Mouse (Mus musculus) kidney, embryonic 15.5 days (tissue): ENCODE results near the gene Hdhd5. TPM values are rescaled to one million over a fixed set of nuclear protein-coding genes. Genes with fewer than 3 reads are reported as not detected.
A peak's percentile ranks its signal among the peaks of the same experiment; 100 is the strongest.

Experiments
- ATAC-seq: fragments of 200-750 bp; cut with Nextera tagmentation; replicated peaks from 2 replicates; pipeline ENCODE4 v1.8.0; 2017; ENCODE audit warnings: moderate TSS enrichment; ENCODE audit not compliant: low FRiP score
- H3K27ac ChIP-seq: fragments of 300-500 bp; sonication (generic); 2 replicates; pipeline ENCODE4 v1.5.1; 2015; ENCODE audit warnings: mild to moderate bottlenecking, inconsistent platforms
- H3K27me3 ChIP-seq: fragments of 300-500 bp; sonication (generic); 2 replicates; pipeline ENCODE4 v1.6.1; 2015; ENCODE audit warnings: inconsistent platforms
- H3K36me3 ChIP-seq: fragments of 300-500 bp; sonication (generic); 2 replicates; pipeline ENCODE4 v1.6.1; 2015; ENCODE audit warnings: inconsistent platforms
- H3K4me1 ChIP-seq: fragments of 300-500 bp; sonication (generic); 2 replicates; pipeline ENCODE4 v1.6.1; 2015; ENCODE audit warnings: inconsistent platforms
- H3K4me2 ChIP-seq: fragments of 300-500 bp; sonication (generic); 2 replicates; pipeline ENCODE4 v1.6.1; 2015; ENCODE audit warnings: moderate library complexity, mild to moderate bottlenecking, inconsistent platforms
- H3K4me3 ChIP-seq: fragments of 300-500 bp; sonication (generic); replicated peaks from 2 replicates; pipeline ENCODE4 v1.5.1; 2015; ENCODE audit warnings: mild to moderate bottlenecking, inconsistent platforms
- H3K9ac ChIP-seq: fragments of 300-500 bp; sonication (generic); 2 replicates; pipeline ENCODE4 v1.6.1; 2015; ENCODE audit warnings: mild to moderate bottlenecking, inconsistent platforms
- H3K9me3 ChIP-seq: fragments of 300-500 bp; sonication (generic); replicated peaks from 2 replicates; pipeline ENCODE4 v1.6.1; 2016; ENCODE audit warnings: inconsistent platforms
- WGBS: fragments of 180-500 bp; shearing (Covaris S2); methylation state at CpG from one replicate; pipeline ENCODE4 v1.1.7; 2015; ENCODE audit warnings: mixed read lengths; 5-methylcytosine and 5-hydroxymethylcytosine counted together
- polyA plus RNA-seq: library from polyadenylated mRNA; unstranded; fragments of >200 nt; fragmentation: Nextera tagmentation; extraction: Ambion mirVana; gene quantifications from 2 replicates; pipeline ENCODE4 v1.2.1, GENCODE M21; 2015

Gene Hdhd5
- 19.4 and 19.8 TPM in 2 replicates for polyA plus RNA-seq

- H3K9me3 ChIP-seq = no peaks in the 10 kb centered on the region
- 0 out of 2 replicates have a peak, but pooled peaks cover 3% of the 10 kb centered on the region for H3K27me3 ChIP-seq
- peaks cover 19% of the 10 kb centered on the region for H3K4me1 ChIP-seq
- H3K36me3 ChIP-seq = 0 out of 2 replicates have a peak, but pooled peaks cover 7% of the 10 kb centered on the region
- H3K9ac ChIP-seq = peak within 1 kb of the TSS; percentile 82
- peak; percentile 99 for ATAC-seq
- H3K4me2 ChIP-seq = peak within 1 kb of the TSS; percentile 76
- WGBS = under 1% methylated on average over 75 of the region's 75 CpGs
- peak within 1 kb of the TSS; percentile 59; the same call in 1 of the 2 replicates for H3K27ac ChIP-seq
- peak within 1 kb of the TSS; percentile 91 for H3K4me3 ChIP-seq
These were observed at the start of gene Hdhd5 for GRCm38 (mm10) chr6:120531020-120531965. Gene Hdhd5 (minus strand): TSS chr6:120531319.

- H3K4me3 ChIP-seq = peak overlapping the region; percentile 46
- peaks cover 36% of the 10 kb centered on the region for H3K4me1 ChIP-seq
- H3K4me2 ChIP-seq = peak overlapping the region; percentile 93
- peaks cover 8% of the 10 kb centered on the region for H3K27me3 ChIP-seq
- 0% methylated on average over 1 of the region's 1 CpGs for WGBS
- ATAC-seq = no peak
- no peaks in the 10 kb centered on the region for H3K36me3 ChIP-seq
- no peak overlapping the region for H3K9ac ChIP-seq
- H3K27ac ChIP-seq = no peak overlapping the region
- no peaks in the 10 kb centered on the region for H3K9me3 ChIP-seq
These were observed 49.5 kb upstream of the Hdhd5 start for GRCm38 (mm10) chr6:120580713-120581015.

GRCm38 (mm10) chr6:120579831-120580712 is 49.0 kb upstream of the Hdhd5 start:
- under 1% methylated on average over 20 of the region's 23 CpGs for WGBS
- Histone ChIP-seq H3K9me3 (no peaks in the 10 kb centered on the region), H3K36me3 (no peaks in the 10 kb centered on the region), H3K27ac (peak overlapping the region; percentile 11; the same call in 1 of the 2 replicates), H3K27me3 (peaks cover 8% of the 10 kb centered on the region), H3K4me1 (peaks cover 30% of the 10 kb centered on the region), H3K9ac (peak overlapping the region; percentile 31; the same call in 1 of the 2 replicates), H3K4me2 (peak overlapping the region; percentile 93), H3K4me3 (peak overlapping the region; percentile 46)
- peak; percentile 90 for ATAC-seq

- Histone ChIP-seq H3K9ac (peak overlapping the region; percentile 31; the same call in 1 of the 2 replicates), H3K27me3 (peaks cover 8% of the 10 kb centered on the region), H3K4me2 (peak overlapping the region; percentile 93), H3K4me1 (peaks cover 30% of the 10 kb centered on the region), H3K9me3 (no peaks in the 10 kb centered on the region), H3K4me3 (peak overlapping the region; percentile 46), H3K36me3 (no peaks in the 10 kb centered on the region), H3K27ac (peak overlapping the region; percentile 60)
- ATAC-seq = peak; percentile 67
- 4% methylated on average over 21 of the region's 21 CpGs for WGBS
These were observed 48.2 kb upstream of the Hdhd5 start for GRCm38 (mm10) chr6:120579110-120579830.

GRCm38 (mm10) chr6:120578471-120578870 is 47.4 kb upstream of the Hdhd5 start:
- H3K4me1 ChIP-seq = peaks cover 30% of the 10 kb centered on the region
- WGBS = 66% methylated on average over 5 of the region's 5 CpGs
- ATAC-seq = no peak
- no peaks in the 10 kb centered on the region for H3K9me3 ChIP-seq
- H3K36me3 ChIP-seq = no peaks in the 10 kb centered on the region
- H3K27ac ChIP-seq = no peak overlapping the region
- H3K9ac ChIP-seq = no peak overlapping the region
- H3K4me2 ChIP-seq = no peak overlapping the region
- H3K27me3 ChIP-seq = peaks cover 8% of the 10 kb centered on the region
- no peak overlapping the region for H3K4me3 ChIP-seq

- no peaks in the 10 kb centered on the region for H3K9me3 ChIP-seq
- ATAC-seq = no peak
- H3K36me3 ChIP-seq = no peaks in the 10 kb centered on the region
- no peak overlapping the region for H3K4me3 ChIP-seq
- no peaks in the 10 kb centered on the region for H3K27me3 ChIP-seq
- no peak overlapping the region for H3K27ac ChIP-seq
- no peak overlapping the region for H3K4me2 ChIP-seq
- H3K9ac ChIP-seq = no peak overlapping the region
- 50% methylated on average over 1 of the region's 1 CpGs for WGBS
- no peaks in the 10 kb centered on the region; the same call in 1 of the 2 replicates for H3K4me1 ChIP-seq
These were observed 41.3 kb upstream of the Hdhd5 start for GRCm38 (mm10) chr6:120572372-120572771.

GRCm38 (mm10) chr6:120568257-120568656 is 37.1 kb upstream of the Hdhd5 start:
- no peaks in the 10 kb centered on the region for H3K9me3 ChIP-seq
- H3K4me3 ChIP-seq = no peak overlapping the region
- no peak for ATAC-seq
- 90% methylated on average over 1 of the region's 1 CpGs for WGBS
- no peaks in the 10 kb centered on the region for H3K27me3 ChIP-seq
- no peak overlapping the region for H3K9ac ChIP-seq
- no peak overlapping the region for H3K4me2 ChIP-seq
- no peaks in the 10 kb centered on the region for H3K36me3 ChIP-seq
- H3K27ac ChIP-seq = no peak overlapping the region
- H3K4me1 ChIP-seq = no peaks in the 10 kb centered on the region; the same call in 1 of the 2 replicates

DNA sequence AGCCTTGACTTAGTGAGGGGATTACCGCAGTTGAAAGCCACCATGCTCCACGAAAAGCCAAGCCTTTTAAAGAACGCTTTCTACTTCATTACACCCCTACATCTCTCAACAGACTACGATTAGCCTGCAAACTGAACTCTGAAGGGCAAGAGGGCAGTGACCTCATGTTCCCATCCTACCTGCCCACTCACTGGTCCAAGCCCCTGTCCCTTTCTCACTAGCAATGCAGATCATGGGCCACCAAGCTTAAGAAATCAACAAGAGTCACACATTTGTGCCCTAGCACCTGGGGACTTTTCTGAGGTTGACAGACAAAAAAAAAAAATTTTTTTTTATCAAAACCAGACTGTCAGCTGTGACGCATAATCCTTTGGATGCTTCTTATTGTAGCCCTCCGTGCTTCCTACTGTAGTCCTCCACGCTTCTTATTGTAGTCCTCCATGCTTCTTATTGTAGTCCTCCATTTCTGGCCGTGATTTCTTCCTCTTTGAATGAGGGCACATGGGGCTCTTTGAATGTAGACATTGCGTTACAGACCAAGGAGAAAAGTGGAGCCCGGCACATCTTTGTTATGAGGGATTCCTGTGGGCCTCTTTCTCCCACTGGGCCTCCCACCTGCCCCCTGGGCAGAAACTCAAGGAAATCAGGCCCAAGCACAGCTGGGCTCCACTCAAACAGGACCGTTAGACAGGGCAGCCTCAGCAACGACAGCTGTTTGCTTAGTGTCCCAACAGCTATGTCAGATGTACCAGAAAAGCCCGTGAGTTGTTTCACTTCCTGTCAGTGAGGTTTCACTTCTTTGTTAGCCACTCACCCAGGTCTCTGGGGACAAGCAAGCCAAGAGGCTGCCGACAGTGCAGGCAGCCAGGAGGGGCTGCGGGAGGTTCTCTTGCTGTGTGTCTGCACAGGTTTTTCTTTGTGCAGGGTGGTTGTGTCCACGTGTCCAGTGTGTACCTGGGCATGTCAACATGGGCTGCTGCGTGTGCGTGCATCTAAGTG is 36.1 kb upstream of the Hdhd5 start:
- Histone ChIP-seq H3K4me3 (no peak overlapping the region), H3K36me3 (no peaks in the 10 kb centered on the region), H3K4me1 (no peaks in the 10 kb centered on the region; the same call in 1 of the 2 replicates), H3K9me3 (no peaks in the 10 kb centered on the region), H3K4me2 (no peak overlapping the region), H3K27me3 (no peaks in the 10 kb centered on the region), H3K27ac (no peak overlapping the region), H3K9ac (no peak overlapping the region)
- ATAC-seq = no peak
- WGBS = 72% methylated on average over 18 of the region's 18 CpGs

GRCm38 (mm10) chr6:120556641-120557040 is 25.5 kb upstream of the Hdhd5 start:
- Histone ChIP-seq H3K27me3 (no peaks in the 10 kb centered on the region), H3K4me3 (no peak overlapping the region), H3K9me3 (no peaks in the 10 kb centered on the region), H3K4me1 (no peaks in the 10 kb centered on the region), H3K27ac (no peak overlapping the region), H3K36me3 (no peaks in the 10 kb centered on the region), H3K9ac (no peak overlapping the region), H3K4me2 (no peak overlapping the region)
- ATAC-seq = no peak
- WGBS = 87% methylated on average over 8 of the region's 8 CpGs

DNA sequence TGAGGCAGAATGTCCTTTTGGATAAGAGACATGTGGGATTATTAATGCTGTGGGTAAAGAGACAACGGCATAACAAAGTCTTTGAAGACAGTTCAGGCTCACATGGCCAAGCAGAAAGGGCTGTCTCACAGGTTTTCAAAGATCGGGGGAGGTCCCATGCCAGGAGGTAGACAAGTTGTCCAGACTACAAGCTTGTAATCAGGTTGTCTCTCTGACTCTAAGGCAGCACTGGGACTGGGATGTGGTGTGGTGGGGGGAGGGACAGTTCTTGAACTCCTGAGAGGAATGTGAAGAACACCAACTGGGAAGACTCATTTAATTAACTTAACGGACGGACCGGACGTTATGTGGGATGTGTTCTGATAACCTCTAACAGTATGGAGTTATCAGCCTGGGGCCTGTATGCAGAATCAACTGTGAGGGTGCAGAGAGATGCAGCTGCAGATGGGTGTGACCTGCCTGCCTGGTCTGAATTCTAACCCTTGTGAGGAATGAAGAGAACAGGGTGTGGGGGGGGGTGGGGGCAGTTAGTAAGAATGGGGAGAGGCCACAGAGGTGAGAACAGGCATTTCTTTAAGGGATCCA is 25.0 kb upstream of the Hdhd5 start:
- Histone ChIP-seq H3K4me2 (no peak overlapping the region), H3K4me1 (no peaks in the 10 kb centered on the region), H3K9me3 (no peaks in the 10 kb centered on the region), H3K36me3 (no peaks in the 10 kb centered on the region), H3K9ac (no peak overlapping the region), H3K27ac (no peak overlapping the region), H3K4me3 (no peak overlapping the region), H3K27me3 (no peaks in the 10 kb centered on the region)
- 88% methylated on average over 6 of the region's 6 CpGs for whole genome bisulfite sequencing
- ATAC-seq = no peak
